Mouse (Mus musculus): ENCODE results near the gene Npas3.

DNA sequence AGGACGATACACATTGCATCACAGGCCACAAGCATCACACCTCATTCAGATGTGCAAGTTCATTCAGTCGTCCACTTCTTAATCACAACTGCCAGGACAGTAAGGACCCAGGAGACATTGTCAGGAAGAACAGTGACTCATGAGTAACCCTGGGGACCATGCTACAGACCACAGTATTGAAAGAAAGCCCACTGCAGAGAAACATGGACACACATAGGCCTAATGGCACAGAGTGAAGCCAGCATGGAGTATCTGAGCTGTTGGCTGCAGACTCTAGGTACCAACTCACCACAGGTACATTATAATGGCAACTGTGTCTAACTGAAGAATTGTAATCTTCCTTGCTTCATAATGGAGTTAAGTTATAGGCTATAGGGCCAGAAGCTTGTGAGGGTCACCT, 561.6 kb downstream of the Npas3 start:
- TF ChIP-seq POLR2A (IDR thresholded peaks at IDR 0.05; ENCODE audit: insufficient read depth, low read length) (no peak), CTCF (IDR thresholded peaks at IDR 0.05; ENCODE audit: low read depth, low read length) (no peak), EP300 (IDR thresholded peaks at IDR 0.05; ENCODE audit: insufficient read depth, low read depth, low read length) (no peak)

Measured in ES-Bruce4 (cell line).